Mouse (Mus musculus) thymus, adult 2 months (tissue): ENCODE measurements at regions not wholly inside any gene's neighbourhood (a gene's known extent, or its start where the extent isn't known, plus 50 kb on each side); places are given as distances from the start of the nearest gene placed in this dataset.

Experiments
- CTCF ChIP-seq: fragments of 200-500 bp; IDR thresholded peaks from 2 replicates; pipeline ENCODE4 v1.5.1; 2012; ENCODE audit warnings: mild to moderate bottlenecking, control low read depth, low read length, moderate library complexity, borderline replicate concordance; ENCODE audit not compliant: control insufficient read depth, poor library complexity, insufficient read depth; ENCODE audit errors: extremely low read depth
- POLR2A ChIP-seq: fragments of 200-500 bp; IDR thresholded peaks from 2 replicates; pipeline ENCODE4 v1.6.1; 2012; ENCODE audit warnings: mild to moderate bottlenecking, low read length, control low read depth, moderate library complexity; ENCODE audit not compliant: control insufficient read depth, poor library complexity, insufficient read depth; ENCODE audit errors: extremely low read depth

DNA sequence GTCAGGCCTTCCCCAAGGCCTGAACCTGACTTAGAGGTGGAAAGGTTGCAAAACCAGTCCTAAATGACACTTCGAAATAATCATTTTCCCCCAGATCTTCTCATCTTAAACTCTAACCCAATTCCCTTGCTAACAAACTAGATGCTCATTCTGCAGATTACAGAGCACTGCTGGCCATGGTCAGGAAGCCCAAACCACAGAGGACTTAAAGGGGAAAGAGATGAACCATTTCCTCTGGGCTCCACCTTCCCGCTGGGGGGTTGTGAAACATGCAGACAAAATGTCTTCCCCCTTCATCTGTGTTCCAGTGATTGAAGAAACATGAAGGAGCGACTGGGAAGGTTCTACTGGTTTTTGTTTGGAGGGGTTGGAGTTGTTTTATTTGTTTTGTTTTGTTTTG lies 181.4 kb downstream of the Dhx15 start:
- TF ChIP-seq POLR2A, result no peak
- TF ChIP-seq CTCF, result no peak
